Mouse (Mus musculus): ENCODE data around the gene Tnfrsf25.

DNA sequence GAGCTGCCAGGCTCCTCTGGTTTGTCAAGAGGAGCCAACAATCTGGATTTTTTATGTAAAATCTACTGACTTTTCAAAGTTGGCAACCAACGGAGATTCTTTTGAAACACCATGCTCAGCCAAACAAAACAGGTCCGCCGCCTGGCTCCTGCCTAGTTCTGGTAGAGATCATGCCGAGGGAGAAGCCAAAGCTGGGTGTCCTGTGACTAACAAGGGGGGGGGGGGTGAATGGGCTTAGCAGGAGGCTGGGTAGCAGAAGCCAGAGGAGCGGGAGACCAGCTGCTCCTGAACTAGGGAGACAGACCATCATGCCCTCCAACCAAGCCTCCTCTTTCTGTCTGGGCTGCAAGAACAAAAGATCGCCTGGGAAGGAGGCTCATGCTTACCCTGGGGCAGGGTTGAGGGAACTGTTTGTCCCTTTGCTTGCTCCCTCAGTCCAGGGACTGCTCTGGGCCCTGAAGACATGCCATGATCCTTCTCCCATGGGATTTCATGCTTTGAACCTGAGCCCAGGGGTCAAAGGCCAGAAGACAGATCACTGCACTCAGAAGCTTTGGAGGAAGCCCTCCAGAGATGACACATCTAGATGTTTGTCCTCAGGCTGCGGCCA lies 32.0 kb upstream of the Tnfrsf25 start:
- no peak for TF ChIP-seq CTCF (IDR thresholded peaks at IDR 0.05; ENCODE audit: extremely low read depth, insufficient read length, insufficient replicate concordance, low read depth, low read length)
- TF ChIP-seq POLR2A (IDR thresholded peaks at IDR 0.05; ENCODE audit: low read depth, low read length), result no peak
